ENCODE assay signal across 8 mouse cellular contexts in genomic region chr17:66479813-66480490, GRCm38 (mm10). TPM values are rescaled to one million over a fixed set of nuclear protein-coding genes. Genes with fewer than 3 reads are reported as not detected.
A peak's percentile ranks its signal among the peaks of the same experiment; 100 is the strongest.
DNase-seq lines count a peak whose midpoint lies in the region; ATAC-seq and TF ChIP-seq lines count a peak whose summit lies in the region.

No protein-coding gene starts in this region.

- no peaks in the 10 kb centered on the region for H3K4me1 ChIP-seq in ES-Bruce4 (ENCODE audit: control insufficient read depth, insufficient read depth, low read length)
- peaks cover 5% of the 10 kb centered on the region for H3K4me1 ChIP-seq in heart, embryonic 16.5 days (ENCODE audit: control insufficient read depth, insufficient read depth, low read length)
- H3K4me1 ChIP-seq in liver, embryonic 16.5 days (ENCODE audit: control insufficient read depth, low read depth, low read length): peaks cover 6% of the 10 kb centered on the region; the same call in 1 of the 2 replicates
- H3K4me1 ChIP-seq in testis, adult 2 months (ENCODE audit: control insufficient read depth, insufficient read depth, low read length): no peaks in the 10 kb centered on the region; the same call in 1 of the 2 replicates
- H3K4me1 ChIP-seq in lung, adult 2 months (ENCODE audit: control insufficient read depth, insufficient read depth, low read length): no peaks in the 10 kb centered on the region

- TF ChIP-seq CTCF in ES-Bruce4 (IDR thresholded peaks at IDR 0.05; ENCODE audit: low read depth, low read length): no peak
- no peak for TF ChIP-seq CTCF in testis, adult 2 months (IDR thresholded peaks at IDR 0.05; ENCODE audit: control insufficient read depth, insufficient read depth, insufficient replicate concordance, low read depth, low read length)
- TF ChIP-seq CTCF in lung, adult 2 months (IDR thresholded peaks at IDR 0.05; ENCODE audit: insufficient read depth, low read length): no peak

- no peak; the same call in 1 of the 2 replicates for ATAC-seq in heart, embryonic 16.5 days (replicated peaks; ENCODE audit: extremely low read depth, insufficient read depth, low FRiP score)
- peak; percentile 69 for ATAC-seq in liver, embryonic 16.5 days (ENCODE audit: low read depth)

- peaks cover 24% of the 10 kb centered on the region for H3K9me3 ChIP-seq in ES-Bruce4 (replicated peaks; ENCODE audit: control insufficient read depth, insufficient read depth, low read length, poor library complexity, severe bottlenecking)
- H3K9me3 ChIP-seq in heart, embryonic 16.5 days (replicated peaks; ENCODE audit: control insufficient read depth, low read length): no peaks in the 10 kb centered on the region
- no peaks in the 10 kb centered on the region for H3K9me3 ChIP-seq in liver, embryonic 16.5 days (replicated peaks; ENCODE audit: control insufficient read depth, low read length)

- peak overlapping the region; percentile 100 for H3K27ac ChIP-seq in ES-Bruce4 (ENCODE audit: insufficient read depth, low read length)
- H3K27ac ChIP-seq in heart, embryonic 16.5 days (ENCODE audit: low read length): no peak overlapping the region
- H3K27ac ChIP-seq in liver, embryonic 16.5 days (ENCODE audit: low read length): no peak overlapping the region
- peak overlapping the region; percentile 66 for H3K27ac ChIP-seq in testis, adult 2 months (ENCODE audit: control insufficient read depth, insufficient read depth, low read depth, low read length)

- WGBS in heart, embryonic 16.5 days: 15% methylated on average over 21 of the region's 21 CpGs
- WGBS in liver, embryonic 16.5 days (ENCODE audit: insufficient replicate concordance): 3% methylated on average over 21 of the region's 21 CpGs
- 36% methylated on average over 21 of the region's 21 CpGs for WGBS in lung, adult 2 months

- H3K27me3 ChIP-seq in ES-Bruce4 (ENCODE audit: control insufficient read depth, insufficient read depth, low read length, poor library complexity, severe bottlenecking): no peaks in the 10 kb centered on the region
- H3K27me3 ChIP-seq in heart, embryonic 16.5 days (ENCODE audit: control insufficient read depth, insufficient read depth, low read length): no peaks in the 10 kb centered on the region
- H3K27me3 ChIP-seq in liver, embryonic 16.5 days (ENCODE audit: control insufficient read depth, insufficient read depth, low read depth, low read length): peaks cover 11% of the 10 kb centered on the region
- no peaks in the 10 kb centered on the region for H3K27me3 ChIP-seq in testis, adult 2 months (ENCODE audit: control insufficient read depth, insufficient read depth, low read length)

- no peak for TF ChIP-seq POLR2A in ES-Bruce4 (IDR thresholded peaks at IDR 0.05; ENCODE audit: insufficient read depth, low read length)
- 0 out of 2 replicates have a peak, but pooled peaks have one; percentile 27 for TF ChIP-seq POLR2A in testis, adult 2 months (IDR thresholded peaks at IDR 0.05; ENCODE audit: control insufficient read depth, low read depth, low read length)
- no peak for TF ChIP-seq POLR2A in lung, adult 2 months (IDR thresholded peaks at IDR 0.05; ENCODE audit: borderline replicate concordance, extremely low read depth, low read depth, low read length)

- peak overlapping the region; percentile 94 for H3K9ac ChIP-seq in ES-Bruce4 (ENCODE audit: low read depth, poor library complexity, severe bottlenecking)
- peak overlapping the region; percentile 21; the same call in 1 of the 2 replicates for H3K9ac ChIP-seq in heart, embryonic 16.5 days (ENCODE audit: low read length)
- H3K9ac ChIP-seq in liver, embryonic 16.5 days (ENCODE audit: low read depth, low read length): no peak overlapping the region

- H3K4me2 ChIP-seq in heart, embryonic 16.5 days (ENCODE audit: low read depth, low read length): peak overlapping the region; percentile 59
- peak overlapping the region; percentile 65 for H3K4me2 ChIP-seq in liver, embryonic 16.5 days (ENCODE audit: low read depth, low read length)

- peaks cover 13% of the 10 kb centered on the region for H3K36me3 ChIP-seq in ES-Bruce4 (ENCODE audit: control insufficient read depth, insufficient read depth, low read length, poor library complexity, severe bottlenecking)
- H3K36me3 ChIP-seq in heart, embryonic 16.5 days (ENCODE audit: control insufficient read depth, insufficient read depth): no peaks in the 10 kb centered on the region
- H3K36me3 ChIP-seq in liver, embryonic 16.5 days (ENCODE audit: control insufficient read depth, insufficient read depth): no peaks in the 10 kb centered on the region
- H3K36me3 ChIP-seq in testis, adult 2 months (ENCODE audit: control insufficient read depth, insufficient read depth, low read length): no peaks in the 10 kb centered on the region

- H3K4me3 ChIP-seq in ES-Bruce4 (ENCODE audit: low read depth, low read length): peak overlapping the region; percentile 86
- H3K4me3 ChIP-seq in heart, embryonic 16.5 days (ENCODE audit: low read length): peak overlapping the region; percentile 32
- H3K4me3 ChIP-seq in liver, embryonic 16.5 days (ENCODE audit: low read depth, low read length): peak overlapping the region; percentile 35
- H3K4me3 ChIP-seq in testis, adult 2 months (ENCODE audit: control insufficient read depth, low read depth, low read length): no peak overlapping the region
- H3K4me3 ChIP-seq in lung, adult 2 months (replicated peaks; ENCODE audit: extremely low read depth, low read depth, low read length): no peak overlapping the region

- DNase-seq in c-Kit-positive CD71-positive TER-119-positive erythroid progenitor cells, embryonic 14.5 days (ENCODE audit: low spot score): peak; percentile 46
- DNase-seq in lung, adult 2 months: no peak
- no peak for DNase-seq in layer of hippocampus, postnatal 14 days (ENCODE audit: low spot score in 2 of 2)
- no peak for DNase-seq in layer of hippocampus, postnatal 10 days (ENCODE audit: low spot score in 2 of 2)

- TF ChIP-seq EP300 in ES-Bruce4 (IDR thresholded peaks at IDR 0.05; ENCODE audit: insufficient read depth, low read depth, low read length): peak; percentile 100

RNA-seq across cellular contexts. Expression of gene Mtcl1, which starts 30.4 kb away (rescaled TPM):
- 91.0 and 92.3 TPM in 2 replicates for polyA plus RNA-seq in ES-Bruce4 (2011; ENCODE audit: insufficient read depth, insufficient read length, low read depth, missing spikeins)
- 1.7 and 1.9 TPM in 2 replicates for polyA plus RNA-seq in heart, embryonic 16.5 days (2015; fragmentation: Nextera tagmentation; extraction: Ambion mirVana)
- polyA plus RNA-seq in liver, embryonic 16.5 days (2015; fragmentation: Nextera tagmentation; extraction: Ambion mirVana): 0.05 and 0.21 TPM in 2 replicates
- polyA plus RNA-seq in testis, adult 2 months (2012; rRNA removed): 5.6 and 6.8 TPM in 2 replicates
- 30.6 and 32.1 TPM in 2 replicates for polyA plus RNA-seq in lung, adult 2 months (2012; rRNA removed)
- total RNA-seq in layer of hippocampus, postnatal 14 days (2021): 10 to 100 TPM; 25.8 to 26.0 TPM
- total RNA-seq in layer of hippocampus, postnatal 10 days (2021): 10 to 100 TPM; 30.0 to 41.4 TPM

RNA-seq across cellular contexts. Expression of gene Rab12, which starts 39.6 kb away (rescaled TPM):
- 100 and 105 TPM in 2 replicates for polyA plus RNA-seq in ES-Bruce4 (2011; ENCODE audit: insufficient read depth, insufficient read length, low read depth, missing spikeins)
- 39.0 and 48.6 TPM in 2 replicates for polyA plus RNA-seq in heart, embryonic 16.5 days (2015; fragmentation: Nextera tagmentation; extraction: Ambion mirVana)
- 1.9 and 2.5 TPM in 2 replicates for polyA plus RNA-seq in liver, embryonic 16.5 days (2015; fragmentation: Nextera tagmentation; extraction: Ambion mirVana)
- polyA plus RNA-seq in testis, adult 2 months (2012; rRNA removed): 10.0 and 11.3 TPM in 2 replicates
- polyA plus RNA-seq in lung, adult 2 months (2012; rRNA removed): 45.4 and 53.0 TPM in 2 replicates
- total RNA-seq in layer of hippocampus, postnatal 14 days (2021): 100 to 1,000 TPM; 121 to 126 TPM
- 100 to 1,000 TPM; 124 to 134 TPM for total RNA-seq in layer of hippocampus, postnatal 10 days (2021)

Comparison
In these comparisons a context has a peak if more than half of its experiments do, and no peak if none do; other contexts are left out.
1. H3K27ac ChIP-seq: peak in ES-Bruce4 (single experiment) and testis, adult 2 months (single experiment); none in heart, embryonic 16.5 days (single experiment) and liver, embryonic 16.5 days (single experiment).
2. H3K4me3 ChIP-seq: peak in ES-Bruce4 (single experiment), heart, embryonic 16.5 days (single experiment) and liver, embryonic 16.5 days (single experiment); none in testis, adult 2 months (single experiment) and lung, adult 2 months (single experiment).